Mouse (Mus musculus) liver, adult 2 months (tissue): Measurements from ENCODE around the gene Det1. TPM values are rescaled to one million over a fixed set of nuclear protein-coding genes. Genes with fewer than 3 reads are reported as not detected.

Experiments used
- DNase-seq: peaks from one replicate; pipeline ENCODE4 v3.0.0-alpha.2; 2011; ENCODE audit warnings: low read depth, low spot score; ENCODE audit errors: extremely low read depth
- H3K27ac ChIP-seq: fragments of 200-500 bp; replicated peaks from 2 replicates; pipeline ENCODE4 v1.5.1; 2012; ENCODE audit warnings: low read depth, mild to moderate bottlenecking, control low read depth, inconsistent platforms, low read length; ENCODE audit not compliant: insufficient read depth
- H3K27me3 ChIP-seq: fragments of 200-500 bp; 2 replicates; pipeline ENCODE4 v1.6.1; 2012; ENCODE audit warnings: mild to moderate bottlenecking, moderate library complexity, low read length, inconsistent platforms; ENCODE audit not compliant: control insufficient read depth, insufficient read depth
- H3K36me3 ChIP-seq: fragments of 200-500 bp; 2 replicates; pipeline ENCODE4 v1.6.1; 2012; ENCODE audit warnings: low read length, inconsistent platforms; ENCODE audit not compliant: control insufficient read depth, insufficient read depth
- H3K4me1 ChIP-seq: fragments of 200-500 bp; 2 replicates; pipeline ENCODE4 v1.6.1; 2011; ENCODE audit warnings: low read length; ENCODE audit not compliant: control insufficient read depth, insufficient read depth
- H3K4me3 ChIP-seq: fragments of 200-500 bp; 2 replicates; pipeline ENCODE4 v1.5.1; 2011; ENCODE audit warnings: low read depth, mild to moderate bottlenecking, control low read depth, low read length, moderate library complexity; ENCODE audit not compliant: insufficient read depth
- H3K79me2 ChIP-seq: fragments of 200-500 bp; 2 replicates; pipeline ENCODE4 v1.6.1; 2012; ENCODE audit warnings: inconsistent platforms, mild to moderate bottlenecking, low read length, moderate library complexity; ENCODE audit not compliant: control insufficient read depth, insufficient read depth
- H3K9ac ChIP-seq: fragments of 200-500 bp; 2 replicates; pipeline ENCODE4 v1.6.1; 2012; ENCODE audit warnings: low read depth, mild to moderate bottlenecking, control low read depth, inconsistent platforms, low read length
- CTCF ChIP-seq: fragments of 200-500 bp; IDR thresholded peaks from 2 replicates; pipeline ENCODE4 v1.5.1; 2011; ENCODE audit warnings: low read depth, low read length, control low read depth
- POLR2A ChIP-seq: fragments of 200-500 bp; IDR thresholded peaks from 2 replicates; pipeline ENCODE4 v1.6.1; 2011; ENCODE audit warnings: low read length, control low read depth; ENCODE audit not compliant: insufficient read depth; ENCODE audit errors: extremely low read depth
- WGBS: fragments of 180-500 bp; shearing (Covaris S2); methylation state at CpG from one replicate; pipeline ENCODE4 v1.1.7; 2018; 5-methylcytosine and 5-hydroxymethylcytosine counted together
- polyA plus RNA-seq: library from polyadenylated mRNA; depleted of rRNA; stranded (reverse); fragments of >200 nt; gene quantifications from 2 replicates; pipeline ENCODE4 v1.2.3, GENCODE M21; 2012
- total RNA-seq: library from RNA; depleted of rRNA; stranded (reverse); fragments of >200 nt; gene quantifications from 2 replicates; pipeline ENCODE4 v1.2.3, GENCODE M21; 2014

Gene Det1
- total and polyA plus RNA-seq, 2 experiments = 5.3 to 7.9 TPM

- H3K36me3 ChIP-seq = no peaks in the 10 kb centered on the region
- no peaks in the 10 kb centered on the region for H3K4me1 ChIP-seq
- no peak for TF ChIP-seq POLR2A
- TF ChIP-seq CTCF = no peak
- H3K9ac ChIP-seq = no peak overlapping the region
- H3K79me2 ChIP-seq = no peaks in the 10 kb centered on the region
- no peak overlapping the region for H3K4me3 ChIP-seq
- WGBS = 6% methylated on average over 23 of the region's 23 CpGs
- peaks cover 10% of the 10 kb centered on the region; the same call in 1 of the 2 replicates for H3K27me3 ChIP-seq
- H3K27ac ChIP-seq = no peak overlapping the region
- DNase-seq = no peak
Observed at GRCm38 (mm10) chr7:78882469-78882837, 35.4 kb upstream of the Det1 start.

GRCm38 (mm10) chr7:78881607-78882468, 34.8 kb upstream of the Det1 start:
- Histone ChIP-seq H3K27ac (no peak overlapping the region), H3K4me1 (no peaks in the 10 kb centered on the region), H3K27me3 (peaks cover 10% of the 10 kb centered on the region; the same call in 1 of the 2 replicates), H3K9ac (no peak overlapping the region), H3K4me3 (no peak overlapping the region), H3K79me2 (no peaks in the 10 kb centered on the region), H3K36me3 (no peaks in the 10 kb centered on the region)
- 28% methylated on average over 16 of the region's 16 CpGs for WGBS
- TF ChIP-seq POLR2A (no peak), CTCF (no peak)
- DNase-seq = no peak

- TF ChIP-seq CTCF (no peak), POLR2A (no peak)
- Histone ChIP-seq H3K27me3 (no peaks in the 10 kb centered on the region), H3K79me2 (no peaks in the 10 kb centered on the region), H3K4me1 (no peaks in the 10 kb centered on the region), H3K36me3 (no peaks in the 10 kb centered on the region), H3K9ac (no peak overlapping the region), H3K4me3 (no peak overlapping the region), H3K27ac (no peak overlapping the region)
- no peak for DNase-seq
- WGBS = 73% methylated on average over 5 of the region's 5 CpGs
Observed at GRCm38 (mm10) chr7:78872831-78873230, 25.8 kb upstream of the Det1 start.

GRCm38 (mm10) chr7:78872366-78872765, 25.3 kb upstream of the Det1 start:
- TF ChIP-seq POLR2A (no peak), CTCF (no peak)
- Histone ChIP-seq H3K36me3 (no peaks in the 10 kb centered on the region), H3K27ac (no peak overlapping the region), H3K4me3 (no peak overlapping the region), H3K27me3 (no peaks in the 10 kb centered on the region), H3K79me2 (no peaks in the 10 kb centered on the region), H3K9ac (no peak overlapping the region), H3K4me1 (no peaks in the 10 kb centered on the region)
- WGBS = 72% methylated on average over 6 of the region's 6 CpGs
- no peak for DNase-seq

- Histone ChIP-seq H3K27me3 (no peaks in the 10 kb centered on the region), H3K79me2 (no peaks in the 10 kb centered on the region), H3K36me3 (no peaks in the 10 kb centered on the region), H3K27ac (no peak overlapping the region), H3K4me3 (no peak overlapping the region), H3K9ac (no peak overlapping the region), H3K4me1 (no peaks in the 10 kb centered on the region)
- no peak for TF ChIP-seq POLR2A
- no peak for TF ChIP-seq CTCF
- WGBS = 62% methylated on average over 5 of the region's 5 CpGs
- no peak for DNase-seq
Observed at GRCm38 (mm10) chr7:78868731-78869130, 21.7 kb upstream of the Det1 start.

GRCm38 (mm10) chr7:78865212-78865949, 18.3 kb upstream of the Det1 start:
- H3K4me3 ChIP-seq = no peak overlapping the region
- no peaks in the 10 kb centered on the region for H3K79me2 ChIP-seq
- WGBS = 61% methylated on average over 12 of the region's 12 CpGs
- H3K36me3 ChIP-seq = no peaks in the 10 kb centered on the region
- no peak overlapping the region for H3K9ac ChIP-seq
- no peak for DNase-seq
- no peak overlapping the region for H3K27ac ChIP-seq
- TF ChIP-seq CTCF = no peak
- H3K27me3 ChIP-seq = no peaks in the 10 kb centered on the region
- H3K4me1 ChIP-seq = no peaks in the 10 kb centered on the region
